Mouse (Mus musculus) cerebellum, postnatal 10 days (tissue): ENCODE data around the gene Nkain2.

Source experiments
- DNase-seq, 2 experiments: peaks; one replicate each; pipeline ENCODE4 v3.0.0; 2021; ENCODE audit warnings: mixed read lengths in 2 of 2

The Nkain2 gene

DNA sequence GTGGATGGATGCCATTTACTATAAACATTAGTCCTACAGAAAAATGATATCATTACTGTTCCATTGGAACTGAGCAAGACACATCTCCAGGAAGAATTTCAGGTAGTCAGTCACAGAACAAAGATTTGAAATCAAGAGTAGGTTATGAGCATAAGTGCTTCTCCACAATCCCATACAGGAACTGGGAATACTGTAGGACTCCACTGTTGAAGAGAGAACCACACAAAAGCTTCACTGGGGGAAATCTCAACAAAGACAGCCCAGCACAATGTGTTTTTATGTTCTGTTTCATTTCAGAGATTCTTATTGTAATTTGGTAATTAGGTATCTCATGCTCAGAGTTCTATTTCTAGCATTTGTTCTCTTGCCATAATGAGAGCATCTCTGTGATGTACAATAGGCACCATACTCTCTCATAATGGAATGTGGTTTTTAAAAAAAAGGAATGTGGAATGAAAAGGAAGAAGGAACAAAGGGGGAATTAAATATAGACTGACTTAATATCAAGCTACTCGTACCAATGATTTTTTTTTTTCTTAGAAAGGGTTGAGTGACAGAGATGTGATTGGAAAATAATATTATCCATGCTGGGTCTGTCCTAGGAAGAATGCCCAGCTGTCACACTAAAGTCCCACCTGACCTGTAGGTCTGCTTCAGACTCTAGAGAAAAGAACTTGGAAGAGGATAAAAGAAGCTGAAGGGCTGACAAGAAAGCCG is 313.5 kb downstream of the Nkain2 start:
- no peak for DNase-seq

- no peak for DNase-seq
Measured at GRCm38 (mm10) chr10:32557673-32558072, 332.6 kb downstream of the Nkain2 start.

DNA sequence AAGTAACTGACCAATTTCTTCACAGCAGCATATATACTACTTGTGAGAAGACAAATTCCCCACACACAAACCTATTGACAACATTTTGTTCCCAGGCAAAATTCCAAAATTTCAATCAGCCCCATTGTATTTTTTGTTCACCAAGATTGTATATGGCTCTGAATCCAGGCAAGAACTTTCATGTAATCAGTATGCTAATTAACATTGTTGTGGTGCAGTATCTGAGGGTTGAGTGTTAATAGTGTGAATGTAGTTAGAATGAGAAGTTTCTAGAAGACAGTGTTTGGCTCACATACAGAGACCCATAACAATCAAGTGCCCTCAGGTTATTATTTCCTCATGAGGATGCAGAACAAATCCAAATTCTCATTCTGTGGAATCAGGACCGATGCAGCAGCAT is 354.2 kb downstream of the Nkain2 start:
- DNase-seq: no peak

- DNase-seq: no peak
Measured at GRCm38 (mm10) chr10:32510821-32511220, 379.4 kb downstream of the Nkain2 start.

DNA sequence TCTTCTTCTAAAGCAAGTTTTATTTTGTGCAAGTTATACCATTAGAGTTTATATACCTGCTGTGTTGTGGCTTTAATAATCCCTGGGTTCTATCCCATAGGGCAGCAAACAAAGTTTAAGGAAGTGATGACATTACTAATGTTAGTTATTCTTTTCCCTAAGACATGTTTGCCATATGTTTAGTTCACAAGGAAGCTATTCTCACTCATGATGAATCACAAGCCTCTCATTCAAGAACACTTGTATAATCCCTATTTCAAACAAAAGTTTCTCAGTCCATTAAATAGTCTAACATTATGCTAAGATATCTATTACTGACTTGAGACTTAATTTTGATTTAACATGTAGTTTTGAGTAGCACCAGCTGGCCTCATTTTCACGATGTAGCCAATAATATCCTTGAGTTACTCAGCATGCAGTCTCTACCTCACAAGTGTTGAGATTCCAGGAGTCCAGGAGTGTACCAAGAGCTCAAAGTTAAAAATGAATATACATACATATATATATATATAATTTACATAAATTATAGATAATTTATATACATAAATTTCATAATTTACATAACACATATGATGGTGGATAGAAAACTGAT is 395.6 kb downstream of the Nkain2 start:
- DNase-seq: no peak

DNA sequence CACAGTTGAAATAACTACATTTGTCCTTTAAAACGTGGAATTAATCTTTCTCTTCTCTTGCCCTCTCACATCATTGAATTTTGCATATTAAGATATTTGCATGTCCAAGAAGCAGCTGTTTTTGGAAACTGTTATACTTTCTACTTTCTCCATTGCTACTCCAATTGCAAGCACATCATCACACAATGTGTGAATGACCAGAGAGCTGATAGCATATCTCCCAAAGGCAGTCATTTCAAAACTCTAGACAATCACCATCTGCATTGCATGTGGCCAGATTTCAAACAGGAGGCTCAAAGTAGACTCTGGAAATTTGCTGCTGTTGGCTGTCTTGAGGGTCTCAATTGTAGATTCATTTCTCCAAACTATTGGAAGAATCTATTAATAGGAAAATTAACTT is 396.7 kb downstream of the Nkain2 start:
- DNase-seq: no peak

GRCm38 (mm10) chr10:32462726-32463125 is 427.5 kb downstream of the Nkain2 start:
- peak; percentile 1 to 3 for DNase-seq

DNA sequence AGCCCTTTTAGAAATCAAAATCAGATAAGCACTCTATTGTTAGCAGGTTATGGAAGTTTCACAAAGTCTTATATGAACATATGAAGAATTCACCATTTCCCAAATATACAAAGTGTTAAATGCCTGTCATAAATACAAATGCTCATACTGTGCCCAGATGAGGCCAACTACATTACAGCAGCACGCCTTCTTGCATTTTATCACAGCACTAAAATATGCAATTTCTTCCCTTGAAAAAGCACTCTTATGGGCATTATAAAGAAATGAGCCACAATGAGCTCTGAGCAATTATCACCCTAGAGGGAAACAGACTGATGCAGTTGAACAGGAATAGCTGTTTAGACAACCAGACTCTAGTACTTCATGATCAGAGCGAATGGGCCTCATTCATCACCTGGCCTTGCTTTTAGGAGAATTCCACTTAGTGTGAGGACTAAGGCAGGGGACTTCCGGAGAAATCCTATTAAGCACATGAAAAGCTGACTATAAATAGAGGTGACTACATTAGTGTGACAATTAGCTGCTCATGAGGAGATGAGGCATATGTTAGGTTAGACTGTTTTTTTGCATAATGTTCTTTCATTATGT is 450.2 kb downstream of the Nkain2 start:
- no peak for DNase-seq

- no peak for DNase-seq
Measured at GRCm38 (mm10) chr10:32414228-32414627, 476.0 kb downstream of the Nkain2 start.

- no peak for DNase-seq
Measured at GRCm38 (mm10) chr10:32411331-32411730, 478.9 kb downstream of the Nkain2 start.

DNA sequence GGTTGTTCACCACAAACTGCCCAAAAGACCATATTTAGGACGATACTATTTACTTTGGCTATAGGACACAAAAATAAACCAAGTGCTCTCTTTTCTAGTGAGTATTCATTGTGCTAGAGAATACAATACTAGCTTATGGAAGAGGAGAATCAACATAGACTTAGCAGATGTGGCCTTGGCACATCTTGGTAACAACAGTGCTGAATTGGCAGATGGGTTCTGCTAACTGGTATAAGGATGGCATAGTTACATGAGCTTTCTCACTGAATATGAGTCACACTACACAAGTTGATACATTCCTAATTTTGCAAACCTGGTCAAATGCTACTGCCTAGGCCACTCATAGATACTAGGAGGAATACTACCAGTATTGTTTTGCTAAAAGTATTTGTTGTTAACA is 489.3 kb downstream of the Nkain2 start:
- no peak for DNase-seq

DNA sequence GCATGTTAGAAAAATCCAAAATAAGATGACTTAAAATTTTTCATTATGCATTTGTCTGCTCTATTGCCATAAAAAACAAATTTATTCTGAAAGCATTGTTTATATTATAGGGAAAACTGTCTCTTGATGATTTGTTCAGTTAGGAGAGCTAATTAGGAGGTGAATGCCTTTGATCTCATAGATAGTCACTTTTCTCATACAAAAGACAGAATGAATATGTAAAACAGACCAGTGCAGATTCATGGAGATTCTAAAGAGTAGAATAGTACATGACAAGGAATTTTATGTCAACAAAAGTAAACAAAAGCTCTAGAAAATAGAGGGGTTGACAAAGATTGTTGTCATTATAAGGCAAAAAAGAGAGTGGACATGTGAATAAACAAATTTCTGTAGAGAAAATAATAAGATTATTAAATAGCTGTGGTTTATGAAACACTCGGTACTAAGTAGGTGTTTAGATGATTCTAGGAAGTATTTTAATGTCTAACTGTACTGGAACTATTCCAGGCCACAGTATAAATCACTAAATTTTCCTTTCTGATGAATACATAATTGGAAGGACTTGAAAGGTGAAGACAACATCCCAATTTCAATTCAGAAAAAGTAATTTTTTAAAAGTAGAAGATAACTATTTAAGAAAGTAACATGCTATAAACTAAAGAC is 496.3 kb downstream of the Nkain2 start:
- no peak for DNase-seq

DNA sequence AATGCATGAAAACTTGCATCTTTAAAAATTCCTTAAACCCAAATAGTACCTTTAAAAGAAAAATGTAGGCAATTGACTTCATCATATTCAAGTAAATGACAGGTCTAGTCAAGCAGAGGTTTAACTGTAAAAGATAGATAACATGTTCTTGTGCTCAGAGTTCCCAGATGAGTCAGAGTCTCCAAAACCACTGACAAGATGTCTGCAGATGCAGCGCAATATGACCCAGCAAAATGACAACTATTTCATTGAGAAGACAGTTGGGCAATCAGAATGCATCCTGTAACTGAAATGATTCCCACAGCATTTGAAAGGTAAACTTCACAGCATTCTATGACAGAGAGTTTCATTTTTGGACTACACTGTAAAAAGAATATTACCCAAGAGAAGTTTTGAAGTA is 496.9 kb downstream of the Nkain2 start:
- no peak for DNase-seq

- no peak for DNase-seq
Measured at GRCm38 (mm10) chr10:32312754-32313153, 577.5 kb downstream of the Nkain2 start.

DNA sequence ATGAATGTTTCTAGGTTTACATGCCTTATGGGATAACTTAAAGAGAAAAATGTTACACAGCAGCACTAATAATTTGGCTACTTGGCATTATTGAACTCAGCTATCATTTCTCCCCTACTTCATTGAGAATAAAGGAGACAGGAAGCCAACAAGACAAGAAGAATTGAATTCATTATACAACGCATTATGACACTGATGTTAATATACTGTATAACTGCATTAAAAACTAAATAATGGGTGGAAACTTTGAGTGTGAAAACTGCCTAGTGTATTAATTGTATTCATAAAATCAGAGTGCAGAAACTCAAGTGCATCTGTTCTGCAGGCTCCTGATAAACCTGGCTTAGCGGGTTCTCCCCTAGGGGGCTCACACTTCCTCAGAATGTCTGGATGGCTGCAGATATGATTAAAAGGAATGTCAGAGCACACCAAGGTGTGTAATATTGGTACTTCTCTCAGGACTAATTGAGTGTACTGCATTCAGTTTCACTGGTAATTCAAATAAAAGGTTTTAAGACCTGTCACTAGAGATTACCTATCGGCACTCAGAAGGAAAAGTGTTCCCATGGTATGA is 589.2 kb downstream of the Nkain2 start:
- no peak for DNase-seq

DNA sequence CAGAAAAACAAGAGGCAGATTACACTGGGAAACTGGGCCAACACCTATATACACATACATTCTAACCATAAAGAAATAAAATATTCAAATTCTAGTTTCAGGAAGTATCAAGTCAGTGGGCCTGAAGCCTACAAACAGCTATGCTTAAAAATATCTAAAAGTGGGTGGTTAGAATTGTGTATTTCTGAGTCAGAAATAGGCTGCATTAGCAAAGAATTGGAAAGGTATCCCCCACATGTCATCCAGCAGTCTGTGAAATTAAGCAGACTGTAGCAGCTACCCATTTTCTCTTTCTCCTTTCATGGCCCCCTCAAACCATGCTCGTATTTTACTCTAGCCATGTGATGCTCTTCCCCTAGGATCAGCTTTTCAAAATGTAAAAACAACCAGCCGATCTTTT is 599.8 kb downstream of the Nkain2 start:
- DNase-seq: no peak

- DNase-seq: no peak
Measured at GRCm38 (mm10) chr10:32283690-32284089, 606.6 kb downstream of the Nkain2 start.

DNA sequence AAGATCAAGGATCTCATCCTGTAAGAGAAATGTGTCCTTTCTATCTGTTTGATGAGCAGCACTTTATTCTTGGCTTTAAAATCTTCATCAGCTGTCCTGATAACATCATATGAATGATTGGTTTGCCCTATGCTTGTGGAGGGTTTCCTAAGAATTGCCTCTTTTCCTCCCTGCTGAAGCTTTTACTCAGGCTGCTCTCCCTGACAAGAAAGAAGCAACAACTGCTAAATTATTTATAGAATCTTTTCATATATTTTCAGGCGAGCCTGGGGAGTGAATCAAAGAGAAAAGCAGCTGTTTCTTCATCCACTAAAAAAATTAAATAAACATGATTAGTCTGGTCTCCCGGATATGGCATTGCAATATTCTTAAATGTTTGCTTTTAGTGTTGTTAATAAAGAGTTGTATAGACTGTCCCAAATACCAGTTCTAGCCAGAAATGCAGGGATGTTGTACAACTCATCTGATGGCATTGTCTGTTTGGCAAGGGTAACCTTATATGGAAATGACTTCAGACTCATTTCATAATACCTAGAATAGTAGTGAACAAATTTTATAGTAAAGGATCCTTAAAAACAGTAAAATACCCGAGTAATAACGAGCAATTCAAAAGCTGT is 646.9 kb downstream of the Nkain2 start:
- no peak for DNase-seq

GRCm38 (mm10) chr10:32241168-32241567 is 649.1 kb downstream of the Nkain2 start:
- DNase-seq: peak; percentile 79 to 86

- DNase-seq: no peak
Measured at GRCm38 (mm10) chr10:32182951-32183350, 707.3 kb downstream of the Nkain2 start.

GRCm38 (mm10) chr10:32091354-32091753 is 798.9 kb downstream of the Nkain2 start:
- DNase-seq: no peak

GRCm38 (mm10) chr10:32060396-32060795 is 829.9 kb downstream of the Nkain2 start:
- no peak for DNase-seq

GRCm38 (mm10) chr10:32058251-32058650 is 832.0 kb downstream of the Nkain2 start:
- DNase-seq: no peak
